Mouse (Mus musculus) intestine, embryonic 14.5 days (tissue): ENCODE data around the gene Olfr266. TPM values are rescaled to one million over a fixed set of nuclear protein-coding genes. Genes with fewer than 3 reads are reported as not detected.

Experiments
- ATAC-seq: fragments of 200-750 bp; cut with Nextera tagmentation; replicated peaks from 2 replicates; pipeline ENCODE4 v1.8.0; 2017; ENCODE audit warnings: low read depth, moderate number of reproducible peaks, moderate TSS enrichment, moderate library complexity; ENCODE audit not compliant: low FRiP score, low TSS enrichment
- DNase-seq: peaks from one replicate; pipeline ENCODE4 v3.0.0-alpha.2; 2018; ENCODE audit warnings: low spot score
- H3K27ac ChIP-seq: fragments of 300-500 bp; sonication (generic); 2 replicates; pipeline ENCODE4 v1.5.1; 2014; ENCODE audit warnings: low read depth, mild to moderate bottlenecking, control low read depth
- H3K27me3 ChIP-seq: fragments of 300-500 bp; sonication (generic); replicated peaks from 2 replicates; pipeline ENCODE4 v1.6.1; 2014; ENCODE audit warnings: low read length, control low read depth; ENCODE audit not compliant: control insufficient read depth, insufficient read depth
- H3K36me3 ChIP-seq: fragments of 300-500 bp; sonication (generic); 2 replicates; pipeline ENCODE4 v1.6.1; 2014; ENCODE audit warnings: low read length, control low read depth; ENCODE audit not compliant: control insufficient read depth, insufficient read depth
- H3K4me1 ChIP-seq: fragments of 300-500 bp; sonication (generic); replicated peaks from 2 replicates; pipeline ENCODE4 v1.6.1; 2014; ENCODE audit warnings: low read length, control low read depth, mixed read lengths; ENCODE audit not compliant: control insufficient read depth, insufficient read depth
- H3K4me2 ChIP-seq: fragments of 300-500 bp; sonication (generic); 2 replicates; pipeline ENCODE4 v1.6.1; 2014; ENCODE audit warnings: low read length
- H3K4me3 ChIP-seq: fragments of 300-500 bp; sonication (generic); 2 replicates; pipeline ENCODE4 v1.5.1; 2014; ENCODE audit warnings: low read depth, low read length, control low read depth, mixed read lengths
- H3K9ac ChIP-seq: fragments of 300-500 bp; sonication (generic); 2 replicates; pipeline ENCODE4 v1.6.1; 2014; ENCODE audit warnings: mild to moderate bottlenecking, low read length
- H3K9me3 ChIP-seq: fragments of 300-500 bp; sonication (generic); 2 replicates; pipeline ENCODE4 v1.6.1; 2016; ENCODE audit warnings: low read length, control low read depth; ENCODE audit not compliant: control insufficient read depth
- WGBS: fragments of 180-500 bp; shearing (Covaris S2); extraction: QIAGEN DNeasy Blood & Tissue Kit; methylation state at CpG from one replicate; pipeline ENCODE4 v1.1.7; 2014; 5-methylcytosine and 5-hydroxymethylcytosine counted together
- polyA plus RNA-seq: library from polyadenylated mRNA; unstranded; fragments of >200 nt; fragmentation: Nextera tagmentation; extraction: Ambion mirVana; gene quantifications from 2 replicates; pipeline ENCODE4 v1.2.1, GENCODE M21; 2014

Olfr266 gene
- polyA plus RNA-seq, 1 experiment from 2014 or later, result not detected

DNA sequence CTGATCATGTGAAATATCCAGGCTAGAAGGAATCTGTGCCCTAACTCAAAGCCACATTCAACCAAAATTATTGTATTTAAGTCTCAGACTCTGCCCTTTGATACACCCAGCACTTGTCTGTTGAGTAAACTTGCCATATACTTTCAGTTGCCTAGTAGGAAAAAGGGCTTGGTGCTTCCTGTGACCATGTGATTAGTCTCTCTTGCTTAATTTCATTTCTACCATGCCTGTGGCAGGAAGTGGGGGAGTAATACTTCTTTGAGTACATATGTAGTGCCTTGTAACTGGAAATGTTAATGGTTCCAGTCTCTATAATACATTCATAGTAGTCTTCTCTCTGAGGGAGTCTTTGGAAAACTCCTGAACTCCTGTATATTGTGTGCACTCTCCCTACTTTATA is 38.1 kb downstream of the Olfr266 start:
- no peak overlapping the region for H3K4me2 ChIP-seq
- no peaks in the 10 kb centered on the region for H3K36me3 ChIP-seq
- DNase-seq (no peak), ATAC-seq (no peak)
- no peaks in the 10 kb centered on the region for H3K4me1 ChIP-seq
- no peaks in the 10 kb centered on the region for H3K9me3 ChIP-seq
- H3K27me3 ChIP-seq, result no peaks in the 10 kb centered on the region
- no peak overlapping the region for H3K4me3 ChIP-seq
- no peak overlapping the region for H3K27ac ChIP-seq
- no peak overlapping the region for H3K9ac ChIP-seq

DNA sequence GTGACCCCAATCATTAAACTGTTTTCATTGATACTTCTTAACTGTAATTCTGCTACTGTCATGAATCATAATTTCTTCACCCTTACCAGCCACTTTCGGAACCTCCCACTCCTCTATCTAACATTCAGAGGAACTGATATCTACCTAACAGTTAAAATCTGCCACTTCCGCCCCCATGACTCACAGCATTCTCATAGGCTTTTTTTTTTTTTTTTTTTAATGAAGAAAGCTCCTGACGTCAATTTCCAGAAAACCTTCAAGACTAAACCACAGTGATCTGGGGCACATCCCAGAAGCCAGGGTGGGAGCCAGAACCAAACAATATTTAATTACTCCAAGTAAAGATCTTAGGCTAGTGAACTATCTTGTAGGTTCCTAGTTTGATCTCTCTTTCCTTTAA is 41.0 kb downstream of the Olfr266 start:
- Histone ChIP-seq H3K36me3 (no peaks in the 10 kb centered on the region), H3K27ac (no peak overlapping the region), H3K9ac (no peak overlapping the region), H3K4me2 (no peak overlapping the region), H3K4me1 (no peaks in the 10 kb centered on the region), H3K9me3 (no peaks in the 10 kb centered on the region), H3K4me3 (no peak overlapping the region), H3K27me3 (no peaks in the 10 kb centered on the region)
- WGBS, result 79% methylated on average over 3 of the region's 3 CpGs
- ATAC-seq (no peak), DNase-seq (no peak)

DNA sequence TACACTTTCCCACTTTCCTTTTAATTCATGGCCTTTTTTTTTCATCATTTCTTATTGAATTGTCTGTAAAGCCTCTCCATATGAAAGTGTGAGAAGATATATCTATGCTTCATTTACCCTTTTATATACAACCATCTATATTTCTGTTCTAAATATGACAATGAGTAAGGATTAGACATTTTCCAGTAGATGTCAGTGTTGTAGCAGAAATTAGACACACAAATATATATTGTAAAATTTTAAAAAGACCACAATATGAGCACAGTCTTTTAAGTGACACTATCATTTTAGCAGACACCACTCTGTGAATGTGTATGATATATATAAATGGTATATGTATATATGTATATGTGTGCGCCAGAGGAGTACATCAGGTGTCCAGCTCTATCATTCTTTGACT is 54.3 kb downstream of the Olfr266 start:
- WGBS, result 92% methylated on average over 1 of the region's 1 CpGs
- H3K27me3 ChIP-seq, result no peaks in the 10 kb centered on the region
- no peak overlapping the region for H3K4me3 ChIP-seq
- H3K9me3 ChIP-seq, result no peaks in the 10 kb centered on the region
- ATAC-seq, result no peak
- H3K4me2 ChIP-seq, result no peak overlapping the region
- no peak overlapping the region for H3K27ac ChIP-seq
- H3K36me3 ChIP-seq, result no peaks in the 10 kb centered on the region
- H3K4me1 ChIP-seq, result no peaks in the 10 kb centered on the region
- H3K9ac ChIP-seq, result no peak overlapping the region
- DNase-seq, result no peak

Other genes with a start within 250 kb of the Olfr266 start
- gene Lrif1, start 141.3 kb downstream of the Olfr266 start, polyA plus RNA-seq, result 15.3 and 16.3 TPM in 2 replicates
- 7.7 and 8.2 TPM in 2 replicates for gene Cd53, start 36.1 kb downstream of the Olfr266 start, polyA plus RNA-seq
- gene Kcna3, start 209.9 kb upstream of the Olfr266 start, polyA plus RNA-seq, result 1.4 and 1.7 TPM in 2 replicates